Mouse (Mus musculus) cerebellum, adult 2 months (tissue): ENCODE results near the gene Nln.

Experiments used
- CTCF ChIP-seq: fragments of 200-500 bp; IDR thresholded peaks from 2 replicates; pipeline ENCODE4 v1.5.1; 2011; ENCODE audit warnings: low read depth, mild to moderate bottlenecking, control low read depth, low read length, moderate library complexity, borderline replicate concordance; ENCODE audit not compliant: insufficient read depth
- POLR2A ChIP-seq: fragments of 200-500 bp; IDR thresholded peaks from 2 replicates; pipeline ENCODE4 v1.6.1; 2011; ENCODE audit warnings: low read length, control low read depth, borderline replicate concordance; ENCODE audit not compliant: insufficient read depth

DNA sequence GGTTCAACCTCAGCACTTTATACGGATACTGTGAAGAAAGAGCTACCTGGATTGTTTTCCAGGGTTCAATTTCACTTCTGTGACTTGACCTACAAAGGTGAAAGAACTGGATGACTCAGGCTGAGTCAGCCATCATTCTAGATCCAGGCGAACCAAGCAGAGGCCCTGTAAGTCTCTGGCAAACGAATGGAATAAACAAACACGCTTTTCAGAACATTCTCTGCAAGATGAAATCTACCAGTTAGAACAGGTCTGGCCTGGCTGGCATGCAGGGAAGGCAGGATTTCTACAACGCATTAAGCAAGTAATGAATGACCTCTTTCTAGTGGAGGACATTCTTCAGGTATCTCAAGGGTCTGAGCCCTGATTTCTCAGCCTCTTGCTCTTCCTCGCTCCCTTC lies 131.6 kb downstream of the Nln start:
- TF ChIP-seq POLR2A (no peak), CTCF (no peak)
